Mouse (Mus musculus) layer of hippocampus, adult 9-10 months (tissue): ENCODE data around the gene Pomp.
"Not testable (repeated sequence)": the region's sequence is repeated elsewhere in the genome, so short reads cannot be mapped to it uniquely, and the experiment has no call there.

Experiments used
- DNase-seq: peaks from one replicate; pipeline ENCODE4 v3.0.0; 2022; ENCODE audit warnings: low spot score

Gene Pomp

GRCm38 (mm10) chr5:147860076-147860448 lies 199 bp upstream of the Pomp start:
- no peak for DNase-seq

DNA sequence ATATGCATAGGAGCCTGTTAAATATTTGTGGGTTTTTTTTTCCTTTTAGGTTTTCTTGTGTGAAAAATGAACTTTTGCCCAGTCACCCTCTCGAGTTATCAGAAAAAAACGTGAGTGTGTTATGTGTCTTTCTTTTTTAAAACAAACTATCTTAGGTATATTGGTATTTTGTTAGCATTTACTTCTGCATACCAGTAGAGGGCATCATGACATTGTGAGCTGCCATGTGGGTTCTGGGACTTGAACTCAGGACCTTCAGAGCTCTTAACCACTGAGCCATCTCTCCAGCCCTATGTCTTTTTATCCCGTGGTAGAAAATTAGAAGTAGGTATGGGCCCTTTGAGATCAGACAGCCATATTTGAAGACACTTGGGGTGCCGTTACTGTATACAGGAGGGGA lies 8.4 kb downstream of the Pomp start:
- DNase-seq: no peak

DNA sequence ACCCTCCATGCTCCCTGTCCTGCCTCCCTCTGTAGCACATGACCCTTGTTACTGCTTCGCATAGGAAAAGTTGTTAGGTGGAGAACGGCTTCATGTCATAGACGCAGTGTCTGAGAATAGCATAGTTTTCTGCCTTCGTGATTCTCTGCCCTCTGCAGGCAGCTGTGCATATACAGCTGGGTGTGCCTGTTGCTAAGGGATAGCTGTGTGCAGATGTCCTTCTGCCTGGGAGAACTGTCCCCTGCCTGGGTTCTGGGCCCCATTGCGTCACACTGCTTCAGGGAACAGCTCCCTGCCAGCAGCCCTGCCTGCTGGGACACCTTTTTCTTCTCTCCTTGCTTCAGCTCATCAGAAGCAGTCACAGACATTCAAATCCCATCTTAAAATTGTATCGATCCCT lies 9.3 kb downstream of the Pomp start:
- no peak for DNase-seq

- DNase-seq: no peak
Measured at GRCm38 (mm10) chr5:147870296-147870695, 10.0 kb downstream of the Pomp start.

DNA sequence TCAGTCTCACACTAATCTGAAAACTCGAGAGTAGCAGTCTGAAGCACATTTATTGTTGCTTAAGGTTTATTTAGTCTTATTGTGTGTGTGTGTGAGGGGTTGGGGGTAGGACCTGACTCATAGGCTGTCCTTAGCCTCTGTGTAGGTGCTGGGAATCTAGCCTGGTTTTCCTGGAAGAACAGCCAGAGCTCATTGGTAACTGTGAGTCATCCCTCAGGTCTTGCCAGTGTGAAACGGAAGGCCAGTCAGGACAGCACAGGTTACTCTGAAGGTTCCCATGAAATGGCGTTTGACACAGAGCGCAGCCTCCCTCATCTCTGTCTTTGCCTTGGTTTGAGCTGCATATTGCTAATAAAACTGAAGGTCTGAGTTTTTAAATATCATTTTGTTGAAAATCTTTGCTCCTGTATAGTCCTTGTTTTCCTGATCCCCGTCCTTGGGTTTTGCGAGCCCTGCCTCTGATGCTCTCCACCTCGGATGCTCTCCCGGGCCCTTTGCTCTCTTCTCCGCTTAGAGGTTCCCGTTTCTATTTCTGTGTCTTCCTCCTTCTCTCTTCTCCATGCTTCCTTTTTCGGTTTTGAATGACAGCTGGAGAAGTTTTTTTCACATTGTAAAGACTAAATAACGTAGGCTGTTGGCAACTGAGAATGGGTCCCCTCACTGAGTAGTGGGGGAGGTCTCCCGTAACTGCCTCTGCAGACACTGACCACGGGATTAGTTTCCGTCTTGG lies 11.0 kb downstream of the Pomp start:
- DNase-seq: no peak

GRCm38 (mm10) chr5:147874491-147875065 lies 14.3 kb downstream of the Pomp start:
- no peak for DNase-seq

DNA sequence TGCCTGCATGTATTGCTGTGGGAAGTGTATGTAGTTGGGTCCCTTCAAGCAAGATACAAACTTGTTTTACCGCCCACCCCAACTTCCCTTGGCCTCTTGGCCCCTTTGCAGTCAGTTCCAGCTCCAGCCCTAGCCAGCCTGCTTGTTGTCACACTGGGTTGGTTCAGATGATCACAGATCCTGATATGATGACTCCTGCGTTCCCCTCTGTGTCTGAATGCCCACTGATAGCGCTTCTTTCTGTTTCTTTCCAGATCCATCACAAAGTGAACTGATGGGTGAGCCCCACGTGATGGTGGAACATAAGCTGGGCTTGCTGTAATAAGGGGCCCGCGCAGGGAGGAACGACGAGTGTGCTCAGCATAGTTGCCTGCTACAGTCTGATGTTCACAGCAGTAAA lies 14.9 kb downstream of the Pomp start:
- no peak for DNase-seq

GRCm38 (mm10) chr5:147877520-147877919 lies 17.3 kb downstream of the Pomp start:
- no peak for DNase-seq

DNA sequence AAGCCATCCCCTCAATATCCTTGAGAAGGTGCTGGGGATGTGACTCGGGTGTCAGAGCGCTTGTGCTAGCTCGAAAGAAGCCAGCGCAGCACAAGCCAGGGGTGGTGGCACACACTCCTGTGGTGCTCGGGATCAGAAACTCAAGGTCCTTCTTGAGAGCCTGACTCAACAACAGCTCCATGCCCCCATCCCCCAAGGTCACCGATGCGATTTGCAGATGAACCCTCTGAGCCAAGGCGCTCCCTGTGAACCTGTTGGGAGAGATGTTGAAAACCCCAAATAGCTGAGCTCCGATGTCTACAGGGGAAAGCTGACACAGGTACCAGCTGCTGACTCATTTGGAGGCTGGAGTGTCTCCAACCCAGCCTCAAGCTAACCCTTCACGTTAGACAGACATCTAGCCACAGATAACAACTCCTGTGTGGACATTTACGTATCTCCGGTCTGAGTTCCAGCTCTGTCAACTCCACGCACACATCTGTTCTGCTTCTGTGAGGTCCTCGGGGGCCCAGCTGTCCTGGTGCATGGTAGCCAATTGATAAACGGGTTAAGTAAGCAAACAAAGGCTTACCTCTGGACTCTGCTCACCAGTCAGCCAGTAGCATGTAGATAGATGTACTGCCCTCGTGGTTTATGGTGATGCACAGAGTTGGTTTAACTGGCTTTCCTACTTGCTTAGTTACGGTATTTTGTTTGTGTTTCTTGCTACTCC lies 19.9 kb downstream of the Pomp start:
- DNase-seq: no peak

DNA sequence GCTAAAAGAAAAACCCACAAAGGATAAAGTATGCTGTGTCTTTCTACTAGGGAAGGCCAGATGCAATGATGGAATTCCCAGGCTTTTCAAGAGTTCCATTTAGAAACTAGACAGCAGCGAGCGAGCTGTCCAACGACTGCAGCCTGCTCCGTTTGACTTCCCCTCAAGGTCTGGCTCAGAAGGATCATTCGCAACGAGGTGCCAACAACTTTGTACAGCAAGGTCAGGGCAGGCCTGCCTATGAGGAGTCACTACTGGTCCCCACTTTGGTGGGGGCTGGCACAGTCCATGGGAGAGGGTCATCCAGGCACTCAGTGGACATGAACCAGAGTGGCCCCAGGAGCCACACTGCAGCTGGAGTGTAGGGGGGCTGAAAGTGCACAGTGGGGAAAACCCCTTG lies 23.3 kb downstream of the Pomp start:
- no peak for DNase-seq

- no peak for DNase-seq
Measured at GRCm38 (mm10) chr5:147888313-147889297, 28.3 kb downstream of the Pomp start.

- no peak for DNase-seq
Measured at GRCm38 (mm10) chr5:147892735-147893134, 32.5 kb downstream of the Pomp start.

GRCm38 (mm10) chr5:147893143-147893542 lies 32.9 kb downstream of the Pomp start:
- no peak for DNase-seq

DNA sequence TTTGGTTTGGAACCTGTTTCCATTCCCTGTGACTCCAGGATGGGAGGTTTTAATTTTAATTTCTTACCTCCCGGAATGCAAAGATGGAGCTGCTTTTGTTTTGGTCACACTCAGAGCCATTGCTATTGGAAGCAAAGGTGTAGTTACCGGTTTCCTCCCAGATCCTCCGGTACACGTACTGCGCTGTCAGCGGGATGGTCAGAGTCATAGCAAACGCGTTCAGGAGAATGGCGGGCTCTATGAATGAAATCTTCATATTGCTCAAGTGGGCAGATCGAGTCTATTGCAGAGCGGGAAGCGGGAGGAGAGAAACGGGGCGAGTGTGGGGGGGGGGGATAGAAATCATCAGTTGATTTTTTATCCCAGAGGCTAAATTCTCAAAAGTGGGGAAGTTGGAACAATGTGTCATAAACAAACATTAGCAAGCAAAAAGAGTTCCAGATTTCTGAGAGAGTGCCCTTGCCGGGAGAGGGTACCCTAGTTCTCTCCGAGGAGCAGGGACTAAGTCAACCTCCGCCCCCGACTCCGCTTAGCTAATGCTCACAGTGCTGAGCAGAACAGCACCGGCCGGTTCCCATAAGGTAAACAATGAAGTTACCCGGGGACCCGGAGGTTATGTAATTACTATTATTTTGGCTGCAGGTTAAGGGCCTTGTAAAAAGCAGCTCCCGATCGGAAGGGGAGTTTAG lies 33.6 kb downstream of the Pomp start:
- no peak for DNase-seq

DNA sequence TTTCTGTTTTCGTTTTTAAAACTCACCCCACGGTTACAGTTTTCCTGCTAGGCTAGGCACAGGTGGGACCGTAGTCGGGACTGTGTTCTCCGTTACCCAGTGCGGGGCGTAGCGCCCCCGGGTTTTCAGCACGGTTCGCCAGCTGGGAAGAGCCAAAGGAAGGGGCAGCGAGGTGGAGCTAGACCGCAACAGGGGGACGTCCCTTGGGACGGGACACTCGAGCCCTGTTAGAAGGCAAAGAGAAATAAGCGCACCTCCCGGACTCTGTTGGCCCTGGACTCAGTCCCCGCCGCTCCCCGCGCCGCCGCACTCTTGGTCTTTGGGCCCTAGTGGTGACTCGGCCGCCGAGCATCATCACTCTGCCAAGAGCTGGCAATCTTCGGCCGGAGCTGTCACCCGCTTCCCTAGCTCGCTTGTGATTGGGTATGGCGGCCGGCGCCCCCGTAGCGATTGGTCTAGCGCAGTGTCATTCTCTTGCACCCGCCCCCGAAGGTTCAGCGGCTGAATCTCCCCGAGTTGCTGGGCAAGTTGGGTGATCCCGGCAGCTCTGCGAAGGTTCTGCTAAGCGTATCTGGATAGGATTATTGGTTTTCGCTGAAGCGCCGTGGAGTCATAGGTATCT lies 34.3 kb downstream of the Pomp start, which contains the start of gene Slc46a3:
Gene Slc46a3 (minus strand): TSS at position 361 of the 622 bp plus-strand sequence.
- DNase-seq: peak; percentile 95

GRCm38 (mm10) chr5:147895436-147896198 lies 35.4 kb downstream of the Pomp start:
- DNase-seq: no peak

- not testable (repeated sequence) for DNase-seq
Measured at GRCm38 (mm10) chr5:147896501-147896900, 36.2 kb downstream of the Pomp start.

DNA sequence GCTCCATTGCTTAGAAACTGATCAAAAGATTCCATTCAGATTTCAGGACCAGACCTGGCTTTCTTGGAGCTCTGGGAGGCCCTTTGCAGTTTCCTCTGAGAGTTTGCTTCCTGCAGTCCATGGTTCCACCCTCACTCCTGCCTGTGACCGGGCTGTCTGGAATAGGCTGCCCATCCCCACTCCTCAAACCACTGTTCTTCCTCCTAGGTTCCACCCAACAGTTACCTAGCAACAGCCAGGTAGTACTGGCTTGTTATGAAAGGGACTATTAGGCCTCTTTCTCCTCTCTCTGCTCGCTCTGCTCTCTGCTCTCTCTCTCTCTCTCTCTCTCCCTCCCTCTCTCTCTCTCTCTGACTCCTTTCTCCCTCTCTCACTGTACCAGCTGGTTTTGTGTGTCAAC lies 38.0 kb downstream of the Pomp start:
- no peak for DNase-seq

DNA sequence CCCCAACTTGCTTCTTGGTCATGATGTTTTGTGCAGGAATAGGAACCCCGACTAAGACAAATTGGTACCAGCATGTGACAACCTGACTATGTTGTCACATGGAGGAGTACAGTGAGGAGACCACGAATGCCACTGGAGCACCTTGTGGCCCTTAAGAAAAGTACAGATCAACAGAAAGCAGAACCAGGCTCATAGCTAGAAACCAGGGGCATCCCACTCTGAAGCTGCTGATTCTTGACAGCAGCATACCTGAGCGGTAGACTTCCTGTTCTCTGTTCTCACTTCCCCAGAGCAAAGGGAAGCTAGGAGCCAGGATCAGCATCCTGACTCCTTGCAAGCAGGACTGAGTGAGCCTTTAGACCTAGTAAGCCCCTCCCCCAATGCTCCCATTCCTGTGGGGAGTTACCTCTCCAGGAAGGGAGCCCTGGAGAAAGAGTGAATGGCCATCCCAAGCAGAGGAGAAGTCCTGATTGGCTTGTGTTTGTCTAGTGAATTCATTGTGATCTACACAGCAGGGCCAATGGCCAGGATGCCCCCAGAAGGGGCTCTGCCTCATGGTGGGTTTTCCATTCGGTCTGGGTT lies 38.8 kb downstream of the Pomp start:
- DNase-seq: no peak
